Mouse (Mus musculus): Measurements from ENCODE around the gene BC035947. TPM values are rescaled to one million over a fixed set of nuclear protein-coding genes. Genes with fewer than 3 reads are reported as not detected.
"Not testable (repeated sequence)": the region's sequence is repeated elsewhere in the genome, so short reads cannot be mapped to it uniquely, and the experiment has no call there.

Gene BC035947
- total RNA-seq, 2 experiments from 2014 or later = 0.08 TPM; not detected in 1

DNA sequence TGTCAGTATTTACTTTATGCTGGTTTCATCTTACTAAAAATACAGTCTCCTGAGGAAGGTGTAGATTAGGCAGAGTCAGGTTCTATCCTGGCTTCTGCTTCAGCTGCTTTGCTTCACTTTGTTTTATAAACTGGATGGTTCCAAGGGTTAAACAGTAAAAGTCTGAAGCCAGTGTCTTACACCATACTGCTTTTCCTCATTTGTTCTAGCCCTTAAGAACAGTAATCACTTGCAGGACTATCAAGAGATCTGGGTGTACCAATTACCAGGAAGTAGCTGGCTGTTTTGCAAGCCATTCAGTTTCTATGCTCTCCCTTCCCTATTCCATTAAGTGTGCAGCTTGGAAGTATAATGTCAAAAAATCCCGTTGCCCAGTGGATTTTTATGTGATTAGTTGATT lies 4.8 kb downstream of the BC035947 start:
- DNase-seq (ENCODE audit: low spot score) = no peak
- intact Hi-C loops (cut with DNase I) = no loop called here

DNA sequence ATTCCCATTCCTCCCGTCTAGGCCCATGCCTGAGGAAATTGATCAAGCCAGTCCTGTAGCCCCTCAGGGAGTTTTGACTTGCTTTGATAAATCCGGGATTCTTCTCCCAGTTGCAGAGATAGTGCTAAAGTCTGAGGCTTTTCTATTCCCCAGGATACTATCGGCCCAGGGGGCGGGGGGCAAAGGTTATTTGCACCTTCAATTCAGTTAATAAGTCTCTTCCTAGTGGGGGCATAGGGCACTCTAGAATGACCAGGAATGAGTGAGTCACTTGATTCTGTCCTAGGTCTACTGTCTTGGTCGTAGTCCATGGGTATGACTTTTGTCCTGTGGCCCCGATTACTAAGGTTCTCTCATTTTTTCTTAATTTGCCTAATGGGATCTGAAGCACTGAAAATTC lies 9.4 kb downstream of the BC035947 start:
- no peak for DNase-seq (ENCODE audit: low spot score)
- intact Hi-C loops (cut with DNase I) = no loop called here

DNA sequence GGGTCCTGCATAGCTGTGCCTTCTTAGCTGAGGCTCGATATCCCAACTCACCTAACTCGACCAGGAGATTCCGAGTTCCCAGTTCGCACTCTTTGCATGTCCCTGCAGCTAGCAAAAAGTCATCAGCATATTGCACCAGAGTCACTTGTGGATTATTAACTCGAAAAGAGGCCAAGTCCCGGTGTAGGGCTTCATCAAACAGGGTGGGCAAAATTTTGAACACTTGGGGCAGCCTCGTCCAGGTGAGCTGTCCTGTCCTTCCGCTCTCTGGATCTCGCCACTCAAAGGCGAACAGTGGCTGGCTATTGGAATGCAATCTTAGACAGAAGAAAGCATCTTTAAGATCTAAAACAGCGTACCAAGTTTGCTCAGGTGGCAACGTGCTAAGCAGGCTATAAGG lies 10.1 kb downstream of the BC035947 start:
- DNase-seq (ENCODE audit: low spot score) = not testable (repeated sequence)

DNA sequence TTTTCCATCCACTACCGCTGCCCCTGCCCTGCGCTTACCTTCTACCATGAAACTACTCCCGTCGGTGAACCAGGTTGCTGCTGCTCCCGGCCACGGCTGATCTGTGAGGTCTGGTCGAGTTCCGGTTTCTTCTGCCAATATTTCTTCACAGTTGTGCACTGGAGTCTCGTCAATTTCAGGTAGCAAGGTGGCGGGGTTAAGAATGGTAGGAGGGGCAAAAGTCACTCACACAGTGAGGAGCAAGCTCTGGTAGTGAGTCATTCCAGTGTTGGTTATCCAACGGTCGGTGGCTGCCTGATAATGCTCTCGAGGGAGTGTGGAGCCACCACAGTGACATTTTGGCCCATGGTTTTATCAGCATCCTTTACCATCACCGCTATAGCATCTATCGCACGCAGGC lies 10.9 kb downstream of the BC035947 start:
- DNase-seq (ENCODE audit: low spot score) = no peak
- intact Hi-C loops (cut with DNase I) = no loop called here

More for the DNA sequence above, 10.1 kb downstream of the BC035947 start:
- intact Hi-C loops (cut with DNase I) = not testable (repeated sequence)

DNA sequence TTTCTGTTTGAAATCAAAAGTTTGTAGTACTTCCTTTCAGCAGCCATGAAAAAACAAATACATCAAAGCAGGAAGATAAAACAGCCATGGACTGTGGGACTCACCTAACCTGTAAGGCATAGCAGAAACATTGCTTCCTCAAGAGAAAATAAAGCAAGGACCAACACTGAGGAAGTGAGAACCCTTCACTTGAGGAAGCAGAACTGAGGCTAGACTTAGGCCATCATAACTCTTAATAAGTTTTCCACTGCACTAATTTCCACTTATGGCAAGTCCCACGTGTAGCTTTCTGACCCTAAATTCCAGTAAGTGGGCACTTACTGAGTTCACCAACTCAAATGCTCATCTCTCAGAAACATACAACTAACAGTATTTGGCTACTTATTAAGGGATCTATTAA lies 21.8 kb downstream of the BC035947 start:
- DNase-seq (ENCODE audit: low spot score) = no peak
- intact Hi-C loops (cut with DNase I) = no loop called here

DNA sequence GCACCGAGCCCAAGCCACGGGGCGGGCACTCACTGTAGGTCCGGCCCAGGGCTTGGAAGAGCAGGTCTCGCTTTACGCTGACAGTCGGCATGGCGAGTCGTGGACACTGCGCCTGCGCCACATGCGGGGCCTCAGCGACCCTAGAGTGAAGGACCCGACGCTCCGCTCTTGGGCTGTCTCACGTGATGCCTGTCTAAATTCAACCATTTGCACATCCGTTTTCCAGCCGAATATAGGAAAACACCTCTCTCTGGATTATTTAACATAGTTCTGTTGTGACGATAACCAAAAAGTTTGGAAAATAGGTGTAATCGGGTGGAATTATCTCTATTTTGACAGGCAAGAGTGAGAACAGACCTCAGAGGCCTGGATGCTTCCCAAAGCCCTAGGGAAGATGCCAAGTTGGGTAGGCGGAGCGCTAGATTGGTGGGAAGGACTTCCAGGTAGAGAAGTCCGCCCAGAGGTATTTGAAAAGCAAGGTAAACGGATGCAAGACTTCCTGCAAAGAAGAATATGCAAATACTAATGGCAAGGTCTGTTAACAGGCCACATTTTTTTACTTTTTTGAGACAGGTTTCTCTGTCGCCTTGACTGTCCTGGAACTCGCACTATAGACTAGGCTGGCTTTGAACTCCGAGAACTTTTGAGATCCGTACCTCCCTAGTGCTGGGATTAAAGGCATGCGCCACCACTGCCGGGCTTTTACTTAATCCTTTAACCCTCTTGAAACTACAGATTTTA lies 23.0 kb downstream of the BC035947 start, which contains the start of gene Farsb:
Gene Farsb (minus strand): TSS at position 146 of the 741 bp plus-strand sequence.
- intact Hi-C loops (cut with DNase I) = no loop called here
- peak; percentile 81 for DNase-seq (ENCODE audit: low spot score)

DNA sequence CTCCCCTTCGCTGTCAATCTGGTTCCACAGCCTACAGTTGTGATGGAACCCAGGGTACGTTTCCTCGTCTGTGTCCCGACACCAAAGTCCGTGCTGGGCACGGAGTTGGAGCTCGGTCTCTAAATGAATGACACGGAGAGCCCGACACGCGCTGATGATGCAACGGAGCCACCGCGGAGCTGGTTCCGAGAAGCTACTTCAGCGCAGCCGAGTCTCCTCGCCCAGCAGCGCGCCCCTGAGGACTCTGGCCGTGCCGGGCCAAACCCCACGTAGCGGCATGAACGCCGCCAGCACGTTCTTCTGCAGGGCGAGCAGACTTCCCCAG lies 23.6 kb downstream of the BC035947 start:
- intact Hi-C loops (cut with DNase I) = no loop called here
- DNase-seq (ENCODE audit: low spot score) = no peak

DNA sequence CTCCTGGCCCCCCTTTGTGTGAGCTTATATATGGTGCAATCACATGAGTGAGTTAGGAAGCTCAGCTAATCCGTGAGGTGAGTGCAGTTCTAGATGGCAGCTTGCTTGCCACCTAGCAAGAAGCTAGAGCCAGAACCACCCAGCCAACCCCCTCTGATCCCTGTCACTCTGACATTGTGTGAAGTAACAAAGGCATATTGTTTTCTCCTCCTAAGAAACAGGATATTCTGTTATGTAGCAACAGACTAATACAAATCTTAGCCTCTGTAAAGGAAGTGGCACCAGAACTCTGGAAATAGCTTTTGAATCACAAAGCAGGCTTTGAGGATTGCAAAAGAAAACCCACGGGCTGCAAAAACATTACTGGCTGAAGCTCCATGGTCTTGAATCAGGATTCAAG lies 27.6 kb downstream of the BC035947 start:
- intact Hi-C loops (cut with DNase I) = no loop called here
- DNase-seq (ENCODE audit: low spot score) = no peak

DNA sequence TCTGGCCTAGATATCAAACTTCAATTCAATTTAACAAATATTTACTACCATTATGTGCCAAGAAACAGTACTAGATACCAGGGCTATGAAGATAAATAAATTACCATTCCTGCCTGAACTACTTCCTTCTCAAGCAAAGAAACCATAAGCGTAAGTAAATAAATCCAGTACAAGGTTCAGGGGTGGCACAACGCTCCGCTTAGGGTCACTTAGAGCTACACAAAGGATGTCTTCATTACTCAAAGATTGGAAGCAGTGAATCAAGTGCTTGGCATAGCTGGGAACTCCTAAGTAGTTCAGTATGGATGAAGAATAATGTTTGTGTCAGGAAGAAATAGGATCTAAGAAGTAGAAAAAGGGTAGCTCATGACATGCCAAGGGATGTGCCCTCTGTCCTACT lies 28.5 kb downstream of the BC035947 start:
- intact Hi-C loops (cut with DNase I) = no loop called here

DNA sequence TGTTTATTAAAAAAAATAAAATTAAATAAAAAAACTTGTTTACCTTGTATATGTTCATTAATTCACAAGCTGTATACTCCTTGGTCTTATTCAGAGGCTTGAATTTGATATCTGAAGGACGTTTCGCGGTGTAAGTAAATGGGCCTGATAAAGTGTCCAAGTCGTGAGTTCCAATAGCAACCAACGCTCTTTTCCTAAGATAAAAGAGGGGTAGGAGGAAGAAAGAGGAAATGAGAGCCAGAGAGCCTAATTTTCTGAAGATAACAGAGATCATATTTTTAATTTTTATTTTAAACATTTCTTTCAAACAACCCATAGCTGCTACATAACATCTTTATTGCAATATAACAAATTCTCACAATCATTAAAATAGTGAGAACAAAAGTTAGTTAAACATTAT lies 39.5 kb downstream of the BC035947 start:
- DNase-seq (ENCODE audit: low spot score) = no peak
- intact Hi-C loops (cut with DNase I) = no loop called here

More for the DNA sequence above, 28.5 kb downstream of the BC035947 start:
- no peak for DNase-seq (ENCODE audit: low spot score)

DNA sequence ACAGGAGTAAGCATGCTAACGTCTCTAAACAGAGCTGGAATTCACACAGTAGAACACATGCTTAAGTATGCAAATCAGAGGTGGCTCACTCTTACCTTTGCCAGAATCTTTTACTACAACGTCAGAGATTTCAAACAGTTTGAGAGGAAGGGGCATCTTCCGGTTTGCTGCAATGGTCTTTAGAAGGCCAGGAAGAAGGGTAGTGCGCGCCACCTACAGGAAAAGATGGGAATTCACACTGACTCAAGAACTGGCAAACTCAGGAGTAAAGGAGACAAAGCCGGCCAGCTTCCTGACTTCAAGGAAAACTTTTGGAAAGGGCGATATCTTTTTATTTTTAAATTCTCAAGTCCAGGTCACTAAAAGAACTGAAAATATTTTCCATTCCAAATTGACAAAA lies 57.3 kb downstream of the BC035947 start:
- DNase-seq (ENCODE audit: low spot score) = no peak
- intact Hi-C loops (cut with DNase I) = loop anchor here (1.0 kb wide), 1 partner anchor 476 kb away; no protein-coding TSS in a partner anchor

DNA sequence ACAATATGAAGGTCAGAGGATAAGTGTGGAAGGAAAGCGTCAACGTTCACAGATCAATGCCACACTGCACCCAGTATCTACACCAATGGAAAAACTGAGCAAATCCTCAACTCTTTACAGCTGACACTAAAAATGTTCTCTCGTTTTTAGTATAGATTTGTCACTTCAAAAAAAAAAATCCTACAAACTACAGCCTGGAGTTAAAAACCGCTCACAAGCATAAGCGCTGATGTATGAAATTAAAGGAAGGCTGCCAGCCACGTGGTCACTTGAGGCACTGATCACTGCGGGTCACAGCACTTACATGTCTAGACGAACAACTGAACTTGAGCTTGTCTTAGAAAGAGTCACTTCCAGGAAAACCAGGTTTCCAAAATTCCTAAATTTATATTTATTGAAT lies 58.1 kb downstream of the BC035947 start:
- DNase-seq (ENCODE audit: low spot score) = no peak
- intact Hi-C loops (cut with DNase I) = loop anchor here (1.0 kb wide), 1 partner anchor 476 kb away; no protein-coding TSS in a partner anchor

DNA sequence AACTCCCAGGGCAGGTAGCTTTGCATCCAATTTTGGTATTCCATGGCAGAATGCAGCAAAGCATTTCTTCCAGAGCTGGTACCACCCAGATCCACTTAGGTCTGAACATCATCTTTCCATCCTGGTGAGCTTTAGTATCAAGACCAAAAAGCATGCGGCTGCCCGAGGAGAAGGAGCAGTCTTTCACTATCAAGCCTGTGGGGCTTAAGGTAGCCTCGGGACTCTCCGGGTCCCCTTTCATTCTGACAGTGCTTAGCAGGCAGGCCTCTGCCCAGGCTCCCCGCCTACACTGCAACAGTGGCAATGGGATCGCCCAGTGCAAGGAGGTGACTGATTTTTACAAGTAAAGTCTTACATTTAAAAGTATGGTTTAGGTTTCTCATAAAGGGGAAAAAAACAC lies 59.4 kb downstream of the BC035947 start:
- no peak for DNase-seq (ENCODE audit: low spot score)
- intact Hi-C loops (cut with DNase I) = no loop called here

DNA sequence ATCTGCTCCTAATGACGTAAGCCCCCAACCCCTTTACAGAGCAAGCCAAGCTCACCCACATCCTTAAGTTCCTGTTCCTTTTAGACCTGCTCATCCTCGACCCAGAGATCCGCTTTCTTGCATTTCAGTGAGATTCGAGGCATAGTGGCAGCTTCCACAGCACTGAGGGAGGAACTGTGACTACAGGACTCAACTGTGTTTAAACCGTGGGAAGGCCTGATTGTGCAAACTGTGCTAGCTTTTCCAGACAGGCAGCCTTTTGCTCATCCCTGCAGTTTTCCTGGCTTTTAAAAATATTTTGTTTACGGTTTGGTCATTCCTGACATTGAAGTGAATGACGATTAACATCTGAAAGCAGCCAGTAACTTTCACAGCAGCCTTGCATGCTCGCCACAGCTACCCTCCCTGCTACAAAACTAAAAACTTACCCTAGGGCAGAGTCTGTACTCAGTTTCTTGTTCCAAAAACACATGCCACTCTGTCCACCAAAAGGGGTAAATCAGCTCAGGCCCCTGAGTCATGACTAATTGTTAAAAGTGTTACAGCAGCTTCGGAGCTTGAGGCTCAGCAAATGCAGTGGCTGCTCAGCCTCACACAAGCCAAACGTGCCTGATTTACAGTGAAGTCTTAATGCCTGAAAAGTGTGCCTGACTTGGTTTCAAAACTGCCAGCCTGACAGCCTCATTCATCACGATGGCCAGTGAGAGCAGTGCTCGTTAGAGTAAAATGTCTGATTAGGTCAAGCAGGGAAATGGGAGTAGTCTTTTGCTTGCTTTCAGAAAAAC lies 60.7 kb downstream of the BC035947 start:
- DNase-seq (ENCODE audit: low spot score) = no peak
- intact Hi-C loops (cut with DNase I) = no loop called here

DNA sequence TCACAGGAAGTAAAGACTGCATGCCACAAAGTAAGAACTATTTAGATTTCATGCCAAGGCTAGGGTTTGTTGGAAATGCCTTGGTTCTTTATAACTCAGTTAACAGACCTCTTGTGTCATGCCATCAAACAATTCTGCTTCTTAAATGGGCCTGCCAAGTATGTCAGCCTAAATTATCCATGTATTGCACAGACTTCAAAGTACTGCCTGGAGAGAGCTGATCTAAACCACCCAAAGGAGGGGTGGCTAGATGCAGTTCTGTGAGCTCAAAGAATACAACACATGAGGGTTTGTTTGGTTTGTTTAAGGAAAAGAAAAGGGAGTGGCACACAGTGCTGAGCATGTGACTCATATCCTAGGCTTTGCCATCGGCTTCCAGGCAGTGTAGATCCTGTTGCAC lies 63.9 kb downstream of the BC035947 start:
- intact Hi-C loops (cut with DNase I) = no loop called here
- DNase-seq (ENCODE audit: low spot score) = no peak

Other genes starting within 250 kb of the BC035947 start
- gene Sgpp2, start 201.8 kb downstream of the BC035947 start, total RNA-seq (2021) = not detected
- 10 to 100 TPM; 52.2 to 52.7 TPM for gene Farsb, start 23.3 kb downstream of the BC035947 start, total RNA-seq (2021)
- not detected for gene Mogat1, start 1.2 kb downstream of the BC035947 start, total RNA-seq (2021)
- gene Acsl3, start 145.7 kb upstream of the BC035947 start, total RNA-seq (2021) = 1 to 10 TPM; 3.7 to 4.4 TPM
- gene Utp14b, start 145.9 kb upstream of the BC035947 start, total RNA-seq (2021) = 1 to 10 TPM; 1.0 to 1.3 TPM